Mouse (Mus musculus) adrenal gland, adult 18-20 months (tissue): ENCODE results near the gene Tmc5. TPM values are rescaled to one million over a fixed set of nuclear protein-coding genes. Genes with fewer than 3 reads are reported as not detected.

Experiments used
- DNase-seq, 2 experiments: peaks; one replicate each; pipeline ENCODE4 v3.0.0; 2021 to 2022; ENCODE audit warnings: low spot score in 2 of 2
- total RNA-seq, 2 experiments: library from RNA; stranded (reverse); gene quantifications; 1 replicate in 1 of 2; 2 replicates in 1 of 2; pipeline ENCODE4 v1.2.3; 2021

The Tmc5 gene
- total RNA-seq, 2 experiments from 2014 or later, result 0.06 TPM; not detected in 1

DNA sequence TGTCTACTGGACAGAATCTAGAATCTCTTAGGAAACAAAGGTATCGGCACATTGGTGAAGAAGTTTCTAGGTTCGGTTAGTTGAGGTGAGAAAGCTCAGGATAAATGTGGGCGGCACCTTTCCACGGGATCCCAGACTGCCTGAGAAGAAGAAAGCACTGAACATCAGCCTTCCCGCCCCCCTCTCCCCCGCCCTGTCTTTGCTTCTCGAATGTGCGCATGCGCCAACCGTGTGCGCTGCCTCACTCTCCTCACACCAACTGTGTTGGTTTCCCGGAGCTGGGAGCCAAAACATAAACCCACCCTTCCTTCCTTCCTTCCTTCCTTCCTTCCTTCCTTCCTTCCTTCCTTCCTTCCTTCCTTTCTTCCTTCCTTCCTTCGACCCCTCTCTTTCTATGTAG is 13.6 kb downstream of the Tmc5 start:
- no peak for DNase-seq

DNA sequence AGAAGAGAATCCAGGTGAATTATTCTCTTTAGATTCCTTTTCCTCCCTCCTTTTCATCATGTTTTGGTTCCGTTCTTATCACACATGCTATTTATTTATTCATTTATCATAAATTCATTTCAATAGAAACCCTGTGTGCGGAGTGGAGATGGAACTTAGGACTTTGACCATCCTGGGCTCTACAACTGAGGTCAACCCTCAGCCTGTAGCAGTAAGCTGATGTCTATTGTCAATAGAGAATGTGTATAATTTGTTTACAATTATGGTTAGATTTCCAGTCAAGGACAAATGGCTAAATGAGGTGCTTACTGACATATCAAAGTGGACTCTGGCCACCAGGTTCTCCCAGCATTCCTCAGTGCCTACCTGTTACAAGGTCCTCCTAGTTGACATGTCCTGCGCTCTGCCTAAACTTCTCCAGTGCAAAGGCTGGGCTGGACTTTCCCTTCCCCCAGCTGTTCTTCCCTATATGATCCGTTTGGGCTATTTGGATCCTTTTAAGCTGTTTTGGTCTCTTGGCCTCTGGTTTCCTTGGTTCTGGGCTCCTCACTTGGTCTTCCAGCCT is 14.2 kb downstream of the Tmc5 start:
- no peak for DNase-seq

DNA sequence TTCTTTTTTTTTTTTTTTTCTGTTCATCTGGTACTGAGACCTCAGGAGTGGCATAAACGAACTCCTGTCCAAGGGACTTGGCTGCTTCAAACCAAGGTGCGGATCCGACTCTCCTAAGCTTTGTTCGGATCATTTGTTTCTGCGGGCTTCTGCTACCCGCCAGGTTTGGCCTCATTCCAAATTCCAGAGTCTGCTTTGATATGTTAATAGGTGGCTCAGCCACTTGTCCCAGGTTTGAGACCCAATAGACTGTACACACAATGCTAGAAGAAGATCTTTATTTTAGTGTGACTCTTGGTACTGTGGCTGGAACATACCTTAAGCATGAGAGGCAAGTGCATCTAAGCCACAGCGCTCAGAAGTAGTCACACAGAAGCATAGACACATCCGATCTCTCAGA is 14.8 kb downstream of the Tmc5 start:
- no peak for DNase-seq

DNA sequence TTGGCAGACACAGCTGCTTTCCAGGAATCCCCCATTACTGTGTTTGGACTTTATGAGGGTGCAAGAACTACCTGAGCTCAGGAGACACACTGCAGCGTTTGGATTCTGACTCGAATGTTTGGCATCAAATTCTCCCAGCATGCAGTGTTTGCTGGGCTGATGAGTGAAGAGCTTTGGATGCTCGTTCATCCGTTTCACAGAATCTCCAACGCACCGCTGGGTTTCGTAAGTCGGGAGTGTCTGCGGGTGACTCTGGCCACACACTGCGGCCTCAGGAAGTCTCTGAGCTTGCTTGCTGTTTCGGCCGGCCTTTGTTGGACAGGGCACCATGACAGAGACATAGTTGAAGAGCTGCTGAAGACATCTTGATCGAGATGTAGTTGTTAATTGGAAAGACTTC is 17.0 kb downstream of the Tmc5 start:
- no peak for DNase-seq

DNA sequence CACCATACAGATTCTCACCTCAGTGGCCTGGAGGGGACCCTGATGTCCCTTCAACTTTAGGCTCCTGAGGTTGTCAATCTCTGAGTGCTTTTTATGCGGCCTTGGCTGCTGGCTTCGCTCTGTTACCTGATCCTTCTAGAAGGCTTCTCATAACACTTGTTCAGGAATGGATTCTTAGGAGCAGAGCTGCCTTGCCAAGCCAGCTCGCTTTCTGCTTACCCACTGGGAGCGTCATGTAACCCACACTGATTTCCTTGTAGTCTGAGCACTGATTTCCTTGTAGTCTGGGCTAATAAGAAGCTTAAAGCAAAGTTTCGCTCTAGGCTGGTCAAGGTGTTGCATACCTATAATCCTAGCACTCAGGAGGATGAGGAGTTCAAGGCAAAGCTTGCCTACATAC is 21.0 kb downstream of the Tmc5 start:
- DNase-seq, result no peak

DNA sequence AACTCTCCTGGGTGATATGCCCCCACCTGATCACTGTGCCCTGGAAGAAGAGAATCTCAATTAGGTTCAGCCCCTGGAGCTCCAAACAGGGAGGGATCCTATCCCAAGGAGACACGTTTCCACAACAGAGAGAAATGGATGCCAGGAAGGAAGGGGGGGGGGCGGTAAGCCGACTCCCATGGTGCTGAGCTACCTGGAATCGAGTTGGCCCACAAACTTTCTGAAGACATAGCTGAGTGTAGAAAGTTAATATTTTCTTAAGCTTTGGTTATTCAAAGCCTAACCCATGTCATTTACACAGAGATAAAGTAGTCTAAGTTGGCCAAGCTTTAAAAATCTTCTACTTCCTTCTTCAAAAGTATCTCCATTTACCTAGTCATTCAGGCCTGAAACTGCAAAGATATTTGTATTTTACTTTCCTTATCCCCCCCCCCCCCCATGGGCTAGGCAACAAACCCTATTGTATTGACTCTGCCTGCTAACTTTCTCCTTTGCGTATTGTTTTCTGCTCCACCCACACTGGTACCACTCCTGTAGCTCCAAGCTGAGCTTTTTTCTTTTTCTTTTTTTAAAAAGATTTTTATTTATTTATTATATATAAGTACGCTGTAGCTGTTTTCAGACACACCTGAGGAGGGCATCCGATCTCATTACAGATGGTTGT is 23.3 kb downstream of the Tmc5 start:
- no peak for DNase-seq

DNA sequence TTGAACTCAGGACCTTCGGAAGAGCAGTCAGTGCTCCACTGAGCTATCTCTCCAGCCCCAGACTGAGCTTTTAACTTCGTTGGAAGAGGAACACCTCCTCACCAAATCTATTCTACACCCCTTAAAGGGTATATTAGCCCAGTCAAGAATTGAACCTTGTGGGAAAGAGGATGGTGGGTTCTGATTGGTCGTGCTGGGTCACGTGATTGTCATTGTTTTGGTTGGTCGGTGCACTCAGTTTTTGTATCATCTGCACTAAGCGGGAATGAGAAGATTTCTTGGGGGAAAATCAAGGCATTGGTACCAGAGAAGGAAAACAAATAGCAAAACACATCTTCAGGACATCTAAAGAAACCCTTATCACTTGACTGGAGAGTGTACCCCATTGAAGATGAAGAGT is 24.0 kb downstream of the Tmc5 start:
- no peak for DNase-seq

DNA sequence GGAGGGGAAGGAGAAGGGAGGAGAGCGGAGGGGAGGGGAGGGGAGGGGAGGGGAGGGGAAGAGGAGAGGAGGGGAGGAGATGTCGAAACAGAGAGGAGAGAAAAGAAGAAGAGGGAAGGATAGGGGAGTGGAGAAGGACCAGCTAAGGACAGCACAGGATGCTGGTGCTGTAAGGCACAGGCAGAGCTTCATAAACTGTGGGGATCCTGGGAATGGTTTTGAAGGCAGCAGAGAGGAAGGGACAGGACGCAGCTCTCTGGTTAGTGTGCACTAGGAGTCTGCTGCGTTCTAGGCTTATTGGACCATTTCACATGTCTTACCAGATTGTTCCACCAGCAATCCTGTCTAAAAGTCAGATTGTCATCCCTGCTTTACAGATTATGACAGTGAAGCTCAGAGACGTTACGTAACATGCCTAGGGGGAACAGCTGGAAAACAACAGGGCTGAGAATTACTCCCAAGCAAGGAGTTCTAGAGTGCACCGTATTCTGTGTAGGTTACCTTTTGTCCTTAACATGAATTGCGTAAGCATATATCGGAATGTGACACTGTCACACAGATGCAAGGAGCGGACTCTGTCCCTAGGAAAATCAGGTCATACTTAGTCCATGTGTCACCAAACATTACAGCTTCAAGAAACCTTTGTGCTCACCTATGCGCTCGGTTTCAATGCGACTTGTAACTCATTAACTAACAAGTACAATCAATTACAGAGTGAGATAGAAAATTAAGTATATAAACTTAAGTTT is 30.6 kb downstream of the Tmc5 start:
- DNase-seq, result no peak

DNA sequence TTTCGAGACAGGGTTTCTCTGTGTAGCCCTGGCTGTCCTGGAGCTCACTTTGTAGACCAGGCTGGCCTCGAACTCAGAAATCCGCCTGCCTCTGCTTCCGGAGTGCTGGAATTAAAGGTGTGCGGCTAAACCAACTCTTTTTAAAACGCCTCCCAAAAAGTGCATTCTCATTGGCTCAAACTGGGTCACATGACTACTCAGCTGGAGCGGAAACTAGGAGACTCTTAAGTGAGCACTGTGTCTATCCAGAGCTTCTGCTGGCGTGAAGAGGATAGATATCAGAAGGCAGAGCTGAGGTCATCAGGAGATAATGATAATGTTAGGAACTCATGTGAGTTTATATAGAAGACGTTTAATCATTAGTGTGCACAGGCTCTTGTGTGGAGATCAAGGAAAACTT is 36.0 kb downstream of the Tmc5 start:
- no peak for DNase-seq

DNA sequence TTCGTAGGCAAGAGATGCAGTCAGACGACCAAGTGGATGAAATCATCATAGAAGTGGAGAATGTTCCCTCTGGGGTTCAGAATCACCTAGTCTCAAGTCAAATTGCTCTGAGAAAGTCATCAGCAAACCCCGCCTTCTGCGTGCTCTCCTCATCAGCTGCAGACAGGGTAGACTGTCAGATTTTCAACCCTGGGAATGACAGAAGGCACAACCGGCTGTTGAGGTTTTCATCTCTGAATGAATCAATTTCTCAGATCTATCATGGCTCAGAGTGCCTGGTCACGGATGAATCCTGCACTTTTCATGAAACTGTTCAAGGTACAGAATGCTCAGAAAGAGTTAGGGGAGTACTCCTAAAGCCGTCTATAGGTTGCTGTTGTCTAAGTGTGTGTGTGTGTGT is 36.9 kb downstream of the Tmc5 start:
- no peak for DNase-seq

DNA sequence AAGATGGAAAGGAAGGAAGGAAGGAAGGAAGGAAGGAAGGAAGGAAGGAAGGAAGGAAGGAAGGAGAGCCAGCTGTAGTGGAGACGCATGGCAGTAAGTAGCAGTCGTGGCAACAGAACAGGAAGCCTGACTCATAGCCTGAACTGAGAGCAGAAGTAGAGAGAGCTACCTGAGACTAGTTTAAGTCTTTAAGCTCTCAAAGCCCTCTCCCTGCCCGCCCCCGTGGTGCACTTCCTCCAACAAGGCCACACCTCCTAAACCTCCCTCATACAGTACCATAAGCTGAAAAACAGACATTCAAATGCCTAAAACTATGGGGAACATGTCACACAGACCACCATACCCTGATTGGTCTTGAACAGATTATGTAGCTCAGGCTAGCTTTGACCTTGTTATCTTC is 40.4 kb downstream of the Tmc5 start:
- no peak for DNase-seq

DNA sequence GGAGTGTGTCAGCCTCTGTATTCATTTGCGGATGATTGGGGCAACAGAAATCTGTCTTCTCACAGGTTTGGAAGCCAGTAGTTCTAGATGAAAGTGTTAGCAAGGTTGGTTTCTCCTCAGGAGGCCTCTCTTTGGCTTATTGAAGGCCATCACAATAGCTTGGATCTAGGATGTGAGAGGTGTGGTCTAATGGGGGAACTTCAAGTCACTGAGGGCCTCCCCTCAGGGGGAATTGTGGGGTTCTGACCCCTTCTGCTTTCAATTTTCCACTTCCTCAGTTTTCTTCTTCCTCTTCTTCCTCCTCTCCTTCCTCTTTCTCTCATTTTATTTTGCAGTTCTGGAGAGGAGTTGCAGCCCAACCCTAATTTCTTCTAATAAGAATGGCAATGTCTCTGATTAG is 49.1 kb downstream of the Tmc5 start:
- DNase-seq, result no peak

DNA sequence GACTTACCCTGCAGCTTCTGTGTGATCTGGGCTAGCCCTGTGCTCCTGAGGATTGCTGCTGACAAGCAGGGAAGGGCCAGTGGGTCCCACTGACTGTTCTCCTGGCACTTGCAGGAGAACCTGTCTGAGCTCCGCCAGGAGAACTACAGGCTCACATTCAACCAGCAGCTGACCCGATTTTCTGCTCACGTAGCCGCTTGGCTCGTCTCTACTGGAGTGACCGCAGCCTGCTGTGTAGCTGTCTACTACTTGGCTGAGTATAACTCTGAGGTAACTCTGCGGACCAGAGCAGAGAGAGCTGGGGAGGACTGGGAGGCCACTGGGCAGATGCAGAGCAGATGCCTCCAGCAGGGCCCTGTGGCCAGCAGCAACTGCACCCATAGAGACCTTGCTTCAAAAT is 52.2 kb downstream of the Tmc5 start:
- DNase-seq, result no peak

DNA sequence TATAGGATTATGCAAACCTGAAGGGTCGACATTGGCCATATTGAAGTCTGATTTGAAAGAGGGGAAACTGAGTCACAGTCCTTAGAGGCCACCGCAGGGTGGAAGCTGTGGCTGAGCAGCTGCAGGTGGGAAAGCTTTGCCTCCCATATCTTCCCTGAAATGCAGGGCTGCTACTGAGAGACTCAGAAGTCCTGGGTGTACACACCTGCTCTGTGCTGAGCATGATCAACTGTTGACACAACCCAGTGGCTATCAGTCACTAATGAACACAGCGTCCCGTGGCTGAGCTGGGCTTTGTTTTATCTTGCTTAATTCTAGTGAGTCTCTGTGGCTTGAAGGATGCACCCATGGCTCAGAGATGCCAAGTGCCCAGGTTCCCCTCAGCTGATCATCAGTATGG is 53.0 kb downstream of the Tmc5 start:
- DNase-seq, result no peak

DNA sequence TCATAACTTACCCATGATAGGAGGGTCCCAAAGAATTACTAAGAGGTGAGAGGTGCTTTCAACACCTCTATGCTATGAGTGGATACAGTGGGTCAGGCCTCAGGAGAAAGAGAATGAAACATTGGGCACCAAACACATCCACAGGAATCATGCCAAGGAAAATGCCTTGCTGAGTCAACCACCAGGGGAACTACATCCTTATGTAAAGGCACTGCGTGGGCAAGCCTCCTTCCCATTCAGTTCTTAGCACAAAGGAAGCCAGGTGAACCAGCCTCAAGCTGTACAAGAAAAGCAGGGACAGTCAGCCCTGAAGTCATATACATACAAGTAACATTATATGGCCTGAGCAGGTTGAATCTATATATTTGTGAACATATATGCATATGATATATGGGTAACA is 53.8 kb downstream of the Tmc5 start:
- no peak for DNase-seq

DNA sequence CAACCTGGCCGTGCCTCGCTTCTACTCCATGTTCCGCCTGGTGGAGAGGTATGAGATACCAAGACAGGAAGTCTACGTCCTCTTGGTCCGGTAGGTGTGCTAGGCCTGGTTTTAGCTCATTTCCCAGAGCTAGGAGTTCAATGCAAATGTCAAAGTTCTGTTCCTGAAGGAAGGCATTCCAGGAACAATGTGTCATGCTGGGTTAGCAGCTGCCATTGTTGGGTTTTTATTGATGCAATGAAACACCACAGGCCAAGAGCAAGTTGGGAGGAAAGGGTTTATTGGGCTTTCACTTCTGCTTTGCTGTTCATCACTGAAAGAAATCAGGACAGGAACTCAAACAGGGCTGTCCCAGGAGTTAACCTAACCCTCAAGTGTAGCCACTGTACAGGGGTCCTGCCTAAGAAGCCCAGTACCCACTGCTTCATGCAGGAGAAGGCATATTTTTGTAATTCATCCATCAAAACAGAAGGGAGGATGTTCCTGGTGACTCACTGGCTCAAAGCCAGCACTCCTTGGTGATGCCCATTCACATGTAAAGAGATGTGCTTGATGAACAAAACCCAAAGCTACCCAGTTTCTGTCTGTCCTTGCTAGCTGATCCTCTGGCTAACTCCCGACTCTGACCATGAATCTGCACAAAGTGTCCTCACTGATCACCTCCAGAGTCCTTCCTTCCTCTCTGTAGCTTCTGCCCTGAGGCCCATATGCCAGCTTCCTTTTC is 55.6 kb downstream of the Tmc5 start:
- DNase-seq, result no peak

DNA sequence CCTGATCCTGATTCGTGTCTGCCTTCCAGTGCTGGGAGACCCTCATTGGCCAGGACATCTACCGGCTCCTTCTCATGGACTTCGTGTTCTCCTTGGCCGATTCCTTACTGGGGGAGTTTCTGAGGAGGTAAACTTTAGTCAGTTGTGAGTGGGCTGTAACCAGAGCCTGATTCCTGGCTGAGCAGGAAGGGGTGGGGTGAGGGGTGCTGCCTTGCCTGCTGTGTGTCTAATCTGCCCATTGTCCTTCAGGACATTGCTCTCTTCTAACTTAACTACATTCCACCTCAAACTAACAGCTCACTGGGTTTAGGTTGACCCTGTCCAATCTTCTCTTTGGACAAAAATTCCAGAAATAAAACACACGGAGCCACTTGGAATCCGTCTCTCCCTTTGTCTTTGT is 59.6 kb downstream of the Tmc5 start:
- DNase-seq, result no peak

DNA sequence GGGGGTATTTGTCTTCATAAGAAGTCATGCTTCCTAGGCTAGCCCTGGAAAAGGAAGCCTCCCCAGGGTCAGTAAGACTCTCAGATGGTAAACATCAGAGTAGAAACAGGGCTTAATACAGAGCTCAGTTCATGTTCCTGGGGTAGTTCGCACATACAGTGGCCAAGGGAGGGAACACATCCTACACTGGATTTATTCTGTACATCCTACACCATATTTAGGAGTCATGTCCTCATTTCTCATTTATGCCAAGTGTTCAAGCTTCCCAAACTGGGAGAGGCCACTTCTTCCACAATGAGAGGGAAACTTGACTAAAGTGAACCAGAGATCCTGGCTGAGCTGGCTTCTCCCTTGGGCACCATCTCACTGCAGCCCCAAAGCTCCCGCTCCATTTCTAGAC is 70.7 kb downstream of the Tmc5 start:
- no peak for DNase-seq

DNA sequence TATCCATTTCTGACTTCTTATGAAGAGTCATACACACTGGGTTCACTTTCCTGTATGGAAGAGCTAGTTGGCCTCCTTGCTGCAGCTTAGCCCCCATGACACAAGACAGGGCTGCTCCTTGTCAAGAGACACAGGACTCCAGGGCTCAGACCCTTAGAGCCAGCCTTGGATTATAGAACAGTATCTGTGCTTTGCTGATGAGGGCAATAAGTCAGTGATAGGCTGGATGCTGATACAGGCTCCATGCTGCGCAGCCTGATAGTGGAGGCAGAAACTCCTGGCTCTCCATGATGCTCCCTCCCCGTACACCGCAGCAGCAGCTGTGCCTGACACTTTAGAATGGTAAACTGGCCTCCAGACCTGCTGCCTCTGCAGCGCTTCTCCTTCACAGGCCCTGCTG is 73.0 kb downstream of the Tmc5 start:
- no peak for DNase-seq

DNA sequence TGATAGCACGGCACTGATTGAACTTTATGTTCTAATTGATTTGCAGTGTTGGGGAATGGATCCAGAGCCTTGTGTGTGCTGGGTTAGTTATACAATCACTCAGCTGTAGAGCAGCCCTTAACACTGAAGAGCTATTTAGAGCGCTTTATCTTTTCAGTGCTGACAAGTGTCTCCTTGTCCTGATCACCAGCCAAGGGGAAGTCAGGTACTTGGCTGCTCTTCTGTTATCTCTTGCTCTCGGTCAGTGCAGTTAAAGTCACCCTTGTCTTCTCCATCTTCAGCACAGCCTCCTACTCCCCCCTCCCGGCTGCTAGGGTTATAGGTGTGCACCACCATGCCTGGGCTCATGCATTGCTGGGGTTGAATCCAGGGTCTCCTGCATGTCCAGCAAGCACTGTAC is 79.7 kb downstream of the Tmc5 start:
- DNase-seq, result no peak

DNA sequence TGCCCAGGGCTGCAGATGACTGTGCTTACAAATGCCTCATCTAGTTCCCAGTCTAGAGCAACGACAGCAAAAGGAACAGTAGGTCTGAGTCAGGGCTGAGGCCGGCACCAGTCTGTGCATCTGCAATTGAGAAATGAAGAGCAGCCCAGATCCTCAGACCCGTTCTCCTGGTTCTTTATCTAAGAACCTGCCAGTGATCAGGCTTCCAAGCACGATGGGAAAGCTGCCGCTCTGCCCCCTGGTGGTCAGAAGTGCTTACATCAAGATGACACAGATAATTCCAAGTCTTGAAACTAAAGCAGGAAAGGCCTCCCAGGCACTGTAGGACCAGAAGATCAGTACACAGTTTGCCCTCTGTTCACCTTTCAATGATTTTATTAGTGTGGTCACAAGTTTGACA is 91.1 kb downstream of the Tmc5 start:
- peak; percentile 55 to 60 for DNase-seq

DNA sequence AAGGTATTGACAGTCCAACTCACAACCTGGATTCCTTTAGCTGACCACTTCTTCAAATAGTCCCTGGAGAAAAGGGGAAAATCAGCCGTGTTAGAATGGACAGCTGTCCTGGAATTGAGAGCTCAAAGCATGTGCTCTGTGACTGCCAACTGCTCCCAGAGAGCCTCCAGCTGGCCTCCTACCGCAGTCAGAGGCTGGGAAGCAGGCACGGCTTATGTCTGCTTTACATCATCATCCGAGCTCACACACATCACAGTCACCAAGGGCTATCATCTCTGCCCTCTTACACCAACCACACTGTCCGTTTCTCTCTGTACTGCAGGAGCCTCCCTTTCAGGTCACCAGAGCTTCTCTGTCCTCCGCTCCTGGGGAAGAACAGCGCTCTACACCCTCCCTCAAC is 92.0 kb downstream of the Tmc5 start:
- DNase-seq, result no peak
